Mouse (Mus musculus) megakaryocyte, embryonic 14.5 days (primary cell): ENCODE data around the gene Pkd2l1.

Experiments used
- FLI1 ChIP-seq: IDR thresholded peaks from 2 replicates; pipeline ENCODE4 v1.6.1; 2012; ENCODE audit warnings: low read length, inconsistent platforms, mixed read lengths
- GATA1 ChIP-seq: IDR thresholded peaks from 3 replicates; pipeline ENCODE4 v1.6.1; 2012; ENCODE audit warnings: mixed read lengths, low read length, inconsistent platforms, borderline replicate concordance

- TF ChIP-seq GATA1 (no peak), FLI1 (no peak)
Observed at GRCm38 (mm10) chr19:44215255-44215654, 23.0 kb upstream of the Pkd2l1 start.
